Mouse (Mus musculus): ENCODE measurements around the gene Rps6ka5. TPM values are rescaled to one million over a fixed set of nuclear protein-coding genes. Genes with fewer than 3 reads are reported as not detected.

Gene Rps6ka5
- polyA plus RNA-seq, 1 experiment from 2014 or later: 5.8 TPM

- no peak for ATAC-seq (ENCODE audit: insufficient number of reproducible peaks, insufficient read depth, low FRiP score, low read depth)
- no peak overlapping the region for H3K4me2 ChIP-seq (ENCODE audit: low read length)
- peaks cover 38% of the 10 kb centered on the region for H3K36me3 ChIP-seq (ENCODE audit: control insufficient read depth, insufficient read depth, low read length)
- H3K9me3 ChIP-seq (ENCODE audit: control insufficient read depth, low read length): no peaks in the 10 kb centered on the region
- H3K27ac ChIP-seq (replicated peaks in 1 of 2; ENCODE audit: control insufficient read depth in 1 of 2, insufficient read depth in 1 of 2, low read depth in 2 of 2, low read length in 2 of 2): 0 out of 4 replicates have a peak overlapping the region, but pooled peaks of 1 of the 2 experiments have one; percentile 6
- H3K4me1 ChIP-seq (ENCODE audit: control insufficient read depth in 2 of 2, insufficient read depth in 2 of 2, low read length in 2 of 2): peaks cover 8 to 15% of the 10 kb centered on the region in 2 experiments
- H3K4me3 ChIP-seq (ENCODE audit: control insufficient read depth in 1 of 2, insufficient read depth in 1 of 2, low read depth in 1 of 2, low read length in 2 of 2): no peak overlapping the region
- H3K27me3 ChIP-seq (ENCODE audit: control insufficient read depth, insufficient read depth, low read length): no peaks in the 10 kb centered on the region
- H3K9ac ChIP-seq (ENCODE audit: low read length): no peak overlapping the region
- 52% methylated on average over 4 of the region's 4 CpGs for WGBS
Measured at GRCm38 (mm10) chr12:100501261-100501660, 225.5 kb downstream of the Rps6ka5 start.

- ATAC-seq (ENCODE audit: insufficient number of reproducible peaks, insufficient read depth, low FRiP score, low read depth): no peak
Measured at GRCm38 (mm10) chr12:100499469-100499868, 227.3 kb downstream of the Rps6ka5 start.

More at GRCm38 (mm10) chr12:100499469-100499868, 227.3 kb downstream of the Rps6ka5 start:
- H3K36me3 ChIP-seq (ENCODE audit: control insufficient read depth, insufficient read depth, low read length): peaks cover 53% of the 10 kb centered on the region
- no peak overlapping the region for H3K4me3 ChIP-seq (ENCODE audit: control insufficient read depth in 1 of 2, insufficient read depth in 1 of 2, low read depth in 1 of 2, low read length in 2 of 2)
- WGBS: 94% methylated on average over 13 of the region's 13 CpGs
- no peak overlapping the region for H3K4me2 ChIP-seq (ENCODE audit: low read length)
- peaks cover 8 to 13% of the 10 kb centered on the region in 2 experiments for H3K4me1 ChIP-seq (ENCODE audit: control insufficient read depth in 2 of 2, insufficient read depth in 2 of 2, low read length in 2 of 2)
- no peaks in the 10 kb centered on the region for H3K27me3 ChIP-seq (ENCODE audit: control insufficient read depth, insufficient read depth, low read length)
- H3K9ac ChIP-seq (ENCODE audit: low read length): no peak overlapping the region
- no peaks in the 10 kb centered on the region for H3K9me3 ChIP-seq (ENCODE audit: control insufficient read depth, low read length)
- H3K27ac ChIP-seq (replicated peaks in 1 of 2; ENCODE audit: control insufficient read depth in 1 of 2, insufficient read depth in 1 of 2, low read depth in 2 of 2, low read length in 2 of 2): no peak overlapping the region

Other genes with a start within 250 kb of the Rps6ka5 start
- 16.5 and 18.8 TPM in 2 replicates for gene Ttc7b, start 206.2 kb downstream of the Rps6ka5 start, polyA plus RNA-seq (2014; fragmentation: Nextera tagmentation; extraction: Ambion mirVana)
- 4.8 and 5.9 TPM in 2 replicates for gene Dglucy, start 52.1 kb upstream of the Rps6ka5 start, polyA plus RNA-seq (2014; fragmentation: Nextera tagmentation; extraction: Ambion mirVana)
- 4.6 TPM in 2 replicates for gene Gpr68, start 181.2 kb upstream of the Rps6ka5 start, polyA plus RNA-seq (2014; fragmentation: Nextera tagmentation; extraction: Ambion mirVana)

All from heart, embryonic 14.5 days (tissue).